Mouse (Mus musculus) granulocyte monocyte progenitor cell, adult 5-6 weeks (primary cell): Measurements from ENCODE around the gene Aspm. TPM values are rescaled to one million over a fixed set of nuclear protein-coding genes. Genes with fewer than 3 reads are reported as not detected.
A peak's percentile ranks its signal among the peaks of the same experiment; 100 is the strongest.
"Not testable (repeated sequence)": the region's sequence is repeated elsewhere in the genome, so short reads cannot be mapped to it uniquely, and the experiment has no call there.

Experiments
- ATAC-seq: replicated peaks from 2 replicates; pipeline ENCODE4 v1.8.0; 2016; ENCODE audit warnings: mild to moderate bottlenecking, moderate TSS enrichment, inconsistent platforms; ENCODE audit not compliant: poor library complexity, severe bottlenecking
- total RNA-seq, 2 experiments: library from RNA; stranded (forward) in 1 of 2; stranded (reverse) in 1 of 2; fragments of 200-712, 200-1000 nt in 1 of 2; fragments of >200 nt in 1 of 2; fragmentation: Nextera tagmentation in 1 of 2; gene quantifications; 2 replicates each; pipeline ENCODE4 v1.2.3; 2014 to 2017

The Aspm gene
- 5.7 and 10.3 TPM in 2 replicates for total RNA-seq (2014; fragmentation: Nextera tagmentation)
- total RNA-seq (2017), result 26.3 and 29.6 TPM in 2 replicates

- peak; percentile 94 for ATAC-seq
Measured at GRCm38 (mm10) chr1:139454340-139455225, at the start of gene Aspm. Aspm (plus strand) TSS chr1:139454772.

DNA sequence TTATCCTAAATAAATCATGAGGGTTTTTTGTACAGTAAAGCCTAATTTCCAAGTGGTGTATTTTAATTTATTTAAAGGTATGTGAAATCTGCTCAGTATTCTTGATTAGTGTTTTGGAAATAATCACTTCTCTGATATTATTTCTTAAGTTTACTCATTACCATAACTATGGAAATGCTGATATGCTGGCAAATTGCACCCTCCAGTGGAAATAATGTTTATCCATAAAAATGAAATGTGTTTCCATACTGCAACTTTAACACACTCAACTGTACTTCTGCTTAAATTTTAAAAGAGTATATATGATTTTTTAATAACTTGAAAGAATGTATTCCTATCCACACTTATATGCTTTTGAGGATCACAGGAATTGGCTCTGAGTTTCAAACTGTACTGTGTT lies 48.8 kb upstream of the Aspm start:
- no peak for ATAC-seq

- no peak for ATAC-seq
Measured at GRCm38 (mm10) chr1:139407701-139408100, 46.9 kb upstream of the Aspm start.

DNA sequence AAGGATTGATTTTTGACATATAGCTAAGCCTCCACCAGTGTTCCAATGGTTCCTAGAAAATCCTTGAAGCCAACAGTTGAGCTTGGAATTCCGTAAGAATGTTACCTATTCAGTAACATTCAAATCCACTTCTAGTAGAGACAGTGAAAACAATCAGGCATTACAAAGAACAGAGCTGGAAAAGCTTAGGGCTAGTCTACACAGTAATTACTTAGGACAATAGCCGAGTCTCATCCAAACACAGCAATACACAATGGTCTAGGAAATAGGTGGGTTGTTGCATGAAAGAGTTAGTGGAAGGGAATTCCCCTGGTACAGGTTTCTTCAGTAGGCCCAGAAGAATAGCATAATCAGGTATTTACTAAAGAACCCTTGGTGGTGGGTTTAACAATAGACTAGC lies 42.2 kb upstream of the Aspm start:
- not testable (repeated sequence) for ATAC-seq

GRCm38 (mm10) chr1:139413465-139413864 lies 41.1 kb upstream of the Aspm start:
- ATAC-seq, result peak; percentile 99

GRCm38 (mm10) chr1:139421521-139421874 lies 33.1 kb upstream of the Aspm start:
- 0 out of 2 replicates have a peak, but pooled peaks have one; percentile 14 for ATAC-seq

- ATAC-seq, result peak; percentile 90
Measured at GRCm38 (mm10) chr1:139421875-139422791, 32.4 kb upstream of the Aspm start, which contains the start of gene Zbtb41. Zbtb41 (plus strand) TSS chr1:139422288.

- no peak for ATAC-seq
Measured at GRCm38 (mm10) chr1:139422941-139423340, 31.6 kb upstream of the Aspm start.

DNA sequence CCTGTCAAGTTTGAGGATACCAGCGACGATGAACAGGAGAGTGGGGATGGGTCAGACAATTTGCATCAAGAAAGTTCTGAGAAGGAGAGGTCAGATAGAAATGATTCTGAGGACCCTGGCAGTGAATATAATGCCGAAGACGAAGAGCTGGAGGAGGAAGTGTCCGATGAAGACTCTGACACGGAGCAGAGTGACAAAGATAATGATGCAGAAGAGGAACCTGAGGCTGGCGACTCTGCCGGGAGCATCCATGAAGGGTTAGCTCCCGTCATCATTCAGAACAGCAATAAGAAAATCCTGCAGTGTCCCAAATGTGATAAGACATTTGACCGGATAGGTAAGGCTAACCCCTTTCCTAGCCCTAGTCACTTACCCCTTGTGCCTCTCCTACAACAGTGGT lies 30.6 kb upstream of the Aspm start:
- ATAC-seq, result peak; percentile 23

- ATAC-seq, result no peak
Measured at GRCm38 (mm10) chr1:139425006-139425405, 29.6 kb upstream of the Aspm start.

DNA sequence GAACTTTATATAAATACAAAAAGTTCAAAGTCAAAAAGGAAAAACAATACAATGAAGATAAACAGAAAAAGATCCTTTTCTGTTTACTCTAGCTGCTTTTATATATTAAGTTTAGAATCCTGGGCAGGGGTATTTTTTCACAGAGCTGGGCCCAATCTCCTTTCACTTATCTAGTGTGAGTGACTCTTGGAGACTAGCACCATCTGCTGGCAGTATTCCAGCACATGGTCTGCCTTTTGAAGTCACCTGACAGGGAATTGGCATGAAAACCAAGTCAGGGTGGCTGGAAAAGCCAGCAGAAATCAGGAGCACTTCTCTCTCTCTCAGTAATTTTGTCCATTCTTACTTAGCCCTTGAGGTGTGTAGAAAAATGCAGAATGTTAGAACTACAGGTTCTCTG lies 16.2 kb upstream of the Aspm start:
- 0 out of 2 replicates have a peak, but pooled peaks have one; percentile 40 for ATAC-seq

DNA sequence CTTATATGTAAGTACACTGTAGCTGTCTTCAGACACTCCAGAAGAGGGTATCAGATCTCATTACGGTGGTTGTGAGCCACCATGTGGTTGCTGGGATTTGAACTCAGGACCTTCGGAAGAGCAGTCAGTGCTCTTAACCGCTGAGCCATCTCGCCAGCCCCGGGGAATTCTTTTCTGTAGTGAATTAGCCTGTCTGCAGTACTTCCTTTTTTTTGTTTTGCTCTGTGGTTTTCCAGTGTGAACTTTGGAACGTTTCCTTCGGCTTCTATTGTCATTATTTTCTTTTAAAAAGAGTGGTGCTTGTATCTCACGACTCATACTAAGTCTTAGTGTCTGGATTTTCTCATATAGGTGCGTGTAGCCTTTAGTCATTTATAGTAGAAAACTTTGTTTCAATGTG lies 11.5 kb upstream of the Aspm start:
- not testable (repeated sequence) for ATAC-seq

GRCm38 (mm10) chr1:139455226-139455869 lies 776 bp downstream of the Aspm start:
- ATAC-seq, result peak; percentile 23

DNA sequence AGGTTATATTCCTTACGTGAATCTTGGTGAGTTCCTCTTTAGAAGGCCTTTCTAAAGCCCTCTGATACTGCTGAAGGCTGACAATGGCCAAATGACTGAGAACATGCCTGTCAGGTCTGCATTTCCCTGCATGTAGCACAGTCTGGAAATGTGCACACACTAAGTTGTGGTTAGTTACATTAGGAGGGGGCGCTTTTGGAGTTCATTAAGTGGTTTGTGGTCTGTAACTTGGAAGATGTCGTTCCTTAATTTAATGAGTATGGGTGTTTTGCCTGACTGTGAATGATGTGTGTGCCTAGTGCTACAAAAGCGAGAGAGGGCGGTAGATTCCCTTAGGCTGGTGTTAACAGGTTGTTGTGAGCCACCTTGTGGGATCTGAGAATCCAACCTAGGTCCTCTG lies 6.2 kb downstream of the Aspm start:
- ATAC-seq, result peak; percentile 93

GRCm38 (mm10) chr1:139465936-139466335 lies 11.4 kb downstream of the Aspm start:
- no peak for ATAC-seq

DNA sequence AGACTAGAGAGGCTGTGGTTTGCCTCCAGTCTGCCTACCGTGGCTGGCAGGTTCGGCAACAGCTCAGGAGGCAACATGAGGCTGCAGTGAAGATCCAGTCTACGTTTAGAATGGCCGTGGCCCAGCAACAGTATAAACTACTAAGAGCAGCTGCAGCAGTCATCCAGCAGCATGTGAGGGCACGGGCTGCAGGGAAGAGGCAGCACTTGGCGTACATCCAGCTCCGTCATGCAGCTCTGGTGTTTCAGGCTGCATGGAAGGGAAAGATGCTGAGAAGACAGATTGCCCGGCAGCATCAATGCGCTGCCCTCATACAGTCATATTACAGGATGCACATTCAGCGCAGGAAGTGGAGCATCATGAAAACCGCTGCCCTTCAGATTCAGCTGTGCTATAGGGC lies 24.3 kb downstream of the Aspm start:
- ATAC-seq, result no peak

GRCm38 (mm10) chr1:139480246-139480645 lies 25.7 kb downstream of the Aspm start:
- ATAC-seq, result no peak

DNA sequence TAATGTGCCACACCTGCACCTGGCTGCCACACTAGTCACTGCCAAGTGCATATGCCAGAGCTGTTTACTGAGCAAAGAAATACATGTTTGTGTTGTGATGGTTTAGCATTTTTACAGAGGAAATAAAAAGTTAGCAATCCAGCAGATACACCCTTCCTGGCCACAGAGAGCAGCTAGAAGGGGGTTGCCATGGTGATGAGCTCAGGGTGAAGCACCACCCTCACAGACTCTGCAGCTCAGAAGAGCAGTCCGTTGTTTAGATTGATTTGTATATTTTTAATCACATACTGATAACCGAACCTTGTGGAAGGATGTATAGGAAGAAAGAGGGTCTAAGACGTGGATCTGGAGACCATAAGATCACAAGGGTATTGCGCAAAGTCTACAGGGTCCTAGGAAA lies 26.6 kb downstream of the Aspm start:
- ATAC-seq, result no peak

- no peak for ATAC-seq
Measured at GRCm38 (mm10) chr1:139494630-139495029, 40.1 kb downstream of the Aspm start.

GRCm38 (mm10) chr1:139495408-139495807 lies 40.8 kb downstream of the Aspm start:
- no peak for ATAC-seq
